Mouse (Mus musculus): ENCODE data around the gene Olfr694.

- TF ChIP-seq POLR2A (IDR thresholded peaks at IDR 0.05; ENCODE audit: low read depth, low read length) (no peak), CTCF (IDR thresholded peaks at IDR 0.05; ENCODE audit: borderline replicate concordance, insufficient read depth, low read length) (no peak)
Measured at GRCm38 (mm10) chr7:106652344-106652652, 39.3 kb downstream of the Olfr694 start.

All from embryonic fibroblast, embryonic 13.5 days (primary cell).